Mouse (Mus musculus) duodenum, adult 2 months (tissue): ENCODE data around the gene Srp14. TPM values are rescaled to one million over a fixed set of nuclear protein-coding genes. Genes with fewer than 3 reads are reported as not detected.

ENCODE experiments used
- polyA plus RNA-seq: library from polyadenylated mRNA; depleted of rRNA; stranded (reverse); fragments of >200 nt; gene quantifications from 2 replicates; pipeline ENCODE4 v1.2.3, GENCODE M21; 2012; ENCODE audit warnings: low replicate concordance; rRNA removed

Srp14 gene
- polyA plus RNA-seq, result 12.4 and 18.6 TPM in 2 replicates

DNA sequence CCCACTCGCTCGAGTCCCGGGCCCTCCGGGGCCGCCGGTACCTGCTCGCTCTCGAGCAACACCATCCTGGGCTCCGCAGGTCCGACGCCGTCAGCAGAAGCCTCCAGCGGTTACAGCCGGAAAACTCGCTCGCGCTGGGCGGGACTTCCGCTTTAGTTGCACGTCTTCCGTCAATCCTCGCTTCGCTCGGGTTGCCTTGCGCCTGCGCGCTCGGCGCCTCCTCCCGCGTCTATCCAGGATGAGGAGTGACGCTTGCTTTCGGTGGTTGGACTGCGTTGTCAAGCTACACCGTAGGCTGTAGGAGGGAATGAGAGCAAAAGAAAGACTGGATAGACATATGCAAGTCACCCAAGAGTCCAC is at the start of gene Srp14:
TSS of gene Srp14 (minus strand) at position 162 of the 360 bp plus-strand sequence.

Other genes with a start within 250 kb of the Srp14 start
- gene Fsip1, start 222.7 kb downstream of the Srp14 start, polyA plus RNA-seq, result not detected in 2 replicates
- 0.02 and 0.08 TPM in 2 replicates for gene Gpr176, start 106.3 kb downstream of the Srp14 start, polyA plus RNA-seq
- gene Eif2ak4, start 91.1 kb downstream of the Srp14 start, polyA plus RNA-seq, result 1.2 and 3.6 TPM in 2 replicates
- gene Bmf, start 70.0 kb upstream of the Srp14 start, polyA plus RNA-seq, result 4.7 and 8.3 TPM in 2 replicates
- 2.7 and 3.5 TPM in 2 replicates for gene Bub1b, start 118.5 kb upstream of the Srp14 start, polyA plus RNA-seq
- 1.9 and 2.3 TPM in 2 replicates for gene Pak6, start 183.6 kb upstream of the Srp14 start, polyA plus RNA-seq
- 0.34 and 0.41 TPM in 2 replicates for gene Ankrd63, start 224.3 kb upstream of the Srp14 start, polyA plus RNA-seq
- gene Plcb2, start 248.7 kb upstream of the Srp14 start, polyA plus RNA-seq, result 1.9 and 2.7 TPM in 2 replicates